Mouse (Mus musculus) thymus, adult 2 months (tissue): ENCODE measurements around the gene Arhgap10.

Experiments used
- CTCF ChIP-seq: fragments of 200-500 bp; IDR thresholded peaks from 2 replicates; pipeline ENCODE4 v1.5.1; 2012; ENCODE audit warnings: mild to moderate bottlenecking, control low read depth, low read length, moderate library complexity, borderline replicate concordance; ENCODE audit not compliant: control insufficient read depth, poor library complexity, insufficient read depth; ENCODE audit errors: extremely low read depth
- POLR2A ChIP-seq: fragments of 200-500 bp; IDR thresholded peaks from 2 replicates; pipeline ENCODE4 v1.6.1; 2012; ENCODE audit warnings: mild to moderate bottlenecking, low read length, control low read depth, moderate library complexity; ENCODE audit not compliant: control insufficient read depth, poor library complexity, insufficient read depth; ENCODE audit errors: extremely low read depth

- TF ChIP-seq CTCF (no peak), POLR2A (no peak)
Observed at GRCm38 (mm10) chr8:77483676-77484075, 34.1 kb downstream of the Arhgap10 start.
